Mouse (Mus musculus) embryonic fibroblast, embryonic 13.5 days (primary cell): ENCODE measurements around the gene S1pr5.

Experiments used
- CTCF ChIP-seq: IDR thresholded peaks from 2 replicates; pipeline ENCODE4 v1.5.1; 2011; ENCODE audit warnings: mild to moderate bottlenecking, control low read depth, low read length, moderate library complexity, borderline replicate concordance; ENCODE audit not compliant: insufficient read depth
- POLR2A ChIP-seq: IDR thresholded peaks from 2 replicates; pipeline ENCODE4 v1.6.1; 2011; ENCODE audit warnings: low read depth, mild to moderate bottlenecking, control low read depth, low read length, moderate library complexity

GRCm38 (mm10) chr9:21196521-21197433 is 51.5 kb downstream of the S1pr5 start:
- TF ChIP-seq CTCF, result no peak
- no peak for TF ChIP-seq POLR2A
